Mouse (Mus musculus): ENCODE results near the gene Casc3.
A peak's percentile ranks its signal among the peaks of the same experiment; 100 is the strongest.

The Casc3 gene

GRCm38 (mm10) chr11:98773635-98774295 lies 30.9 kb upstream of the Casc3 start:
- DNase-seq (ENCODE audit: low read depth): peak; percentile 99

- DNase-seq (ENCODE audit: low read depth): no peak
Measured at GRCm38 (mm10) chr11:98774582-98775347, 29.9 kb upstream of the Casc3 start, which contains the start of gene Nr1d1. TSS of gene Nr1d1 (minus strand) at chr11:98775333.

- peak; percentile 100 for DNase-seq (ENCODE audit: low read depth)
Measured at GRCm38 (mm10) chr11:98775348-98776051, 29.2 kb upstream of the Casc3 start.

GRCm38 (mm10) chr11:98776052-98776764 lies 28.5 kb upstream of the Casc3 start:
- DNase-seq (ENCODE audit: low read depth): no peak

DNA sequence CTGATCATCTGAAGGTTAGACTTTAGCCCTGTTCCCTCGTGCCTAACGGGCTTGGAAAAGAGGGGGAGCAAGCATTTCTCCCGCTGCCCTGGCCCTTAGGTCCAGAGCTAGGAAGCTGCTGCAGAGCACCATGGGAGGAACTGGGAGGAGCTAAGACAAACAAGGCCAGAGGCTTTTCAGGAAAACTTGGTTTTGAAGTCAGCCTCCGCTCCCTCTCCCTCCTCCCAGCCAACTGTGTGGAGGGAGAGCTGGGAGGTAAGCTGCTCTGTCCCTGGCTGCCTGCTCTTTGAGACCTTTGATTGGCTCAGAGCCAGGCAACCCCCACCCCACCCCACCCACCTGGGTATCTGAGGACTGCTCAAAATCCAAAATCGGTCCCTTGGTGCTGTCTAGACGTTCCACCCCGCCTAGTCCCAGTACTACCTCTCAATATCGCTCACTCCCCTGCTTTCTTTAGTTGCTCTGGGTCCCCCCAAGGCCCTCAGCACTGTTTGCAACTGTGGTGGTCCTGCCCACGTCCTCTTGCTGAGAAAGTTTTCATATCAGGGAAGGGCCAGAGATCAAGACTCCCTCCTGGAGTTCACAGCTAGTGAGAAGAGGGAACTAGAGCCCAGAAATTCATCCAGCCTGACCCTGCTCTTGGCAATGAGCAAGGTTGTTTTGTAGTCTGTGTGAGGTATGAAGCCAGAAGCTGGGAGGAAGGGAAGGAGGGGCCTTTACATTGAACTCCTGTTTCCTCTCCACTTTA lies 27.7 kb upstream of the Casc3 start:
- DNase-seq (ENCODE audit: low read depth): no peak

- no peak for DNase-seq (ENCODE audit: low read depth)
Measured at GRCm38 (mm10) chr11:98777888-98778287, 26.8 kb upstream of the Casc3 start.

DNA sequence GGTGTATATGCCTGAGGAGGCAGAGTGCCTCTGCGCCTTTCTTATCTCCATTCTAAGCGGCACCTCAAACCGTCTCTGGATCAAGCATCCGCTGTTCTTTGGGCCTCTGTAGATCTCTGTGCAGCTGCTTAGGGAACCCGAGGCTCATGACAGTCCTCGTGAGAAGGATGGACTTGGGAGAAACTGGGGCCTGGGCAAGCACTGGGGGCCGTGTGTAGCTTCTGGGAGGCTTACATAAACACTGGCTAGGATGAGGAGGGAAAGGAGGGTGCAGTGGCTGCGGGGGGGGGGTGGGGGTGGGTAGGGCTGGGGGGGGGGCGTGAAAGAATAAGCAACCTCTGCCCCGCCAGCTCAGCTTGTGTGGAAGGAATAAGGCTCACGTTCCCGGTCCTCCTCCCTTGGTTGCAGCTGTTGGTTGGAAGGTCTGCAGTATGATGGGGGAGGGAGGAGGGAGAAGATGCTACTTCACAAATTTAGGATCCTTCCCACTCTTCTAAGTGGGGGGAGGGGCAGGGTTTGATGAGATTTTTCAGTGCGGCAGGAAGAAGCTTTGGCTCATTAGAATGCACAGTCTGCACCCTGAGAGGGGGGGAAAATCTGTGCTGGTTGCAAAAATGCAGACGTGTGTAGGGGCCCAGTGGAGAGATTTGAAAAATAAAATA lies 22.7 kb upstream of the Casc3 start:
- no peak for DNase-seq (ENCODE audit: low read depth)

DNA sequence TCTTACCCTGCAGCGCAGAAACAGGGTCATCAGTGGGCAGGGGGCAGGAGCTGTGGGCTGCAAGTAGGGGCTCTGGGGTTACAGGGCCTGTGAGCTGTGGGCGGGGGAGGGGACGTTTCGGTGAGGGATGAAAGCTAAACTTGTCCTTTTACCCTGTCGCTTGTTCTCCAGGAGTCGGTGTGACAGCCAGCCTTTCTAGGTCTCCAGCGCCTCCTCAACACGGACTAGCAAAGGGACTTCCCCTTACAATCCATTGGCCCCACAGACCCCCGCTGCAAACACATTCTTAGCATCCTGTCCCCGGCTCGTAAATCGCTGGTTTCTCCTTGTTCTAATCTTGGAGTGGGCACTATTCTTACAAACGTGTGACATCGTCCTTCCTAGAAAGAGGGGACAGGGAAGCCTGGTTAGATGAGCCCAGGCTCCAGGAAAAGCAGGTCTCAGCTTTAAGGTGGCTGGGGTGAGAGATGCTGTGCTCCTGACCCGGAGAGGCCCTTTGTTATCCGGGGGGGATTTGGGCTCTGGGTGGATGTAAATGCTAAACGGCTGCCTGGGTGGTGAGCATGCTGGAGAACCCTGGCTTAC lies 22.0 kb upstream of the Casc3 start:
- no peak for DNase-seq (ENCODE audit: low read depth)

DNA sequence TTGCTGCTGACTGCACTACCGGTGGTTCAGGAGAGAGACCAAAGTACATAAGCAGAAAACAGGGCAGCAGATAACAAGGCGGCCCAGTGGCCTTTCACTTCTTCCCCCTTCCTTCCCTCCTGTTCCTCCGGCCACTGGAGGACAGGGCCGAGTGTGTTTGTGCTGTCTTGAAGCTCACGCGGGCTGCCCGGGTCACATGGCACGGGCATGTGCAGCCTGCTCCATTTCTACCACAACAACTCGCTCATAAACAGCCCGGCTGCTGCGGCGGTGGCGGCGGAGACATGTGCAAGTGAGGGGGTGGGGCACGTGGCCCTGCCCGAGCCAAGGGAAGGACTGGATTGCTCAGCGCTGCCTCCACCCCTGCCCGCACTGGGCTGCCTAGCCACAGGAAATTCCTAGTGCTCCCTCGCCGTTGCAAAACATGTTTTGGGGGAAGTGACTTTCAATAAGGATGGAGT lies 21.4 kb upstream of the Casc3 start:
- peak; percentile 97 for DNase-seq (ENCODE audit: low read depth)

DNA sequence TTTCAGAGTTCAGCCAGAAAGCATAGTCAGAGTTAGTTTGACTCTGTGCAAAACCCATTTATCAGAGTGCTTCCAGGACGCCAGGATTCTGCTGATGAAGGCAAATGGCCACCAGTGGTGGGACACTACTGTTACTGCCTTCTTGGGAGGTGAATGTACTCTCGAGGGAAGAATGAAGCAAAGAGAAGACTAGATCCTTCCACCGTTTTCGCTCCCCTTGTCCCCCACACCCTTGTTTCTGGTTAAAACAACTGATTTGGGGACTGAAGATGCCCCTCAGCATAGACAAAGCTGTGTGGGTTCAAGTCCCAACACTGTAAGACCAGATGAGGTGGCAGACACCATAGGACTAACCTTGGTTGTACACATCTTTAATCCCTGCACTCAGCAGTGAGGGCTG lies 20.6 kb upstream of the Casc3 start:
- DNase-seq (ENCODE audit: low read depth): no peak

GRCm38 (mm10) chr11:98785214-98785613 lies 19.5 kb upstream of the Casc3 start:
- DNase-seq (ENCODE audit: low read depth): no peak

DNA sequence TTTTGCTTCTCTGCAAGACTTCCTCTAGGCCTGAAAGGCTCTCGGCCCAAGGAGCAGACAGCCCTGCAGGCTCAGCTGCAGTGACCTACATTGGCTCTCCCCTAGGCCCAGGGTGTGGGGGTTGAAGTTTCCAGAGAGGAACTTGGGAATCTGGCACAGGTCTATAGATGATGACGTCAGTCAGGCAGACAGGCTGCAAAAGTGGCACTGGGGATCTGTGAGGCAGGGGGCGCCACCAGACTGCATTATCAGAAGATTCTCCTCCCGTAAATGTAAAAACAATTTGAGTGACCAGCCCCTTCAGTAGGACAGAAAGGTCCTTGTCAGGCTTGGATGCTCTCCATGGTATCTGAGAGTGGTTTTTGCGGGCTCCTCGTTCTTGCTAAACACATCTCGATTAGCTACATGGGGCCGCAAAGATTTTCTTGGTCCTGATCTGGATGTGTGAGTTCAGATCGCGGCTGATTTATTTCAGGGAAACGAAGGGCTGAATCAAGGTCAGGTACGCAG lies 18.9 kb upstream of the Casc3 start:
- DNase-seq (ENCODE audit: low read depth): peak; percentile 88

DNA sequence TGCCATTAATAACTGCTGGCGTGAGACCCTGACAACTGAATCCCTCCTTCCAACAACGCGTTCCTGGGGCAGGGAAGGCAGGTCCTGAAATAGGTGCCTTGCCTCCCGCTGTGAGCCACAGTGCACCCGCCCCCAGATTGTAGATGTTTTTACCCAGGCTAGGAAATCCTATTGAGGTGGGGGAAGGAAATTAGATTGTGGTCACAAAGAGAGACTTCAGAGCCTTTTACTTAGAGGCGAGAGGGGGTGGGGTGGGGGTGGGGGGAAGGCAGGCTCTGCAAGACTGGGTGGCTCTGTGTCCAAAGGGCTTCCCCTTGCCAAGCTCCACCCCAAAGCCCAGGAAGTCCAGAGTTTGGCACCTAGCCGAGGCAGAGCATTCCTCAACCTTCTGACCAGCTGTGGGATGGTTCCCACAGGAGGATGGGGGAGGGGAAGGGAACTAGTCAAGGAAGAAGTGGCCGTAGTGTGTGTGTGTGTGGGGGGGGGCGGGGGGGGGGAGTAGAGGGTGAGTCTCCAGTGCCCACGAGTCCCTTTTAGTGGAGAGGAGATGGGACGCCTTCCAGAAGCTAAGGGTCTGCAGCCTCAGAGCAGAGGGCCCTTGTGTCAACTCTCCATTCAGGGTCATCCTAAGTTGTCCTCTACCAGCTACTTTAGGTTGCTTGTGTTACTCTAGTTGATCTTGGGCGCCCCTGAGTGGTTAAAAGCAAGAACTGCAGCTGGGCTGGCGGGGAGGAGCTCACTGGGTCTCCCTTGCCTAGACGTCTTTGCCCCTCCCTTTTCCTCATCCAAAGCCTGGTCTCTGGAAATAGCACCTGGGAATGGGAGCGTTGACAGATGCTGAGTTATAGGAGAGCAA lies 18.1 kb upstream of the Casc3 start:
- DNase-seq (ENCODE audit: low read depth): peak; percentile 89

DNA sequence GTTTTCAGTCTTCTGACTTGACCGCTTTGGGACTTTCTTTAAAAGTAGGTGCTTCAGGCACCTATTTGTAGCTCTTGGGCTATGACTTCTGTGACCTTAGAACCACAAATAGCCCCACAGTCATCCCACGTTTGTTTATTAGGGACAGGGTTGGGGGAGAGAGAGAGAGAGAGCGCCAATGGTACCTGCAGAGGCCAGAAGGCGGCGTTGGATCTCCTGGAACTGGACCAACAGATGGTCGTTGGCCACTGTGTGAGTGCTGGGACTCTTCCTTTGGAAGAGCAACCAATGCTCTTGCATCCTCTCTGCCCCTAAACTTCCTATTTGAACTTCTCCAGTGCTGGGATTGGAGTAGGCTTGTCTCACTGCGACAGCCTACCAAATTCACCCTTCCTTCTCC lies 17.5 kb upstream of the Casc3 start:
- DNase-seq (ENCODE audit: low read depth): no peak

DNA sequence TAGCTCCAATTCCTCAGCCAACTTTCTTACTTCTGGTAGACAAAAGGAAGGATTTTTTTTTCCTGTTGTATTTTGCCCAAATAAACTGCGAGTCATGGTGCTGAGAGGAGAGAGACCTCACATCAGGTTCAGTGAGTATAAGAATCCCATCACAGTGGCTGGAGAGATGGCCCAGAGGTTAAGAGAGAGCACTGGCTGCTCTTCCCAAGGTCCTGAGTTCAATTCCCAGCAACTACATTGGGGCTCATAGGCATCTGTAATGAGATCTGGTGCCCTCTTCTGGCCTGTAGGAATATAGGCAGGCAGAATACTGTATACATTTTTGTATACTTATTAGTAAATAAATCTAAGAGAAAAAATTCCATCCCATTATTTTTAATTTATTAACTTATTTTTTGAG lies 17.0 kb upstream of the Casc3 start:
- no peak for DNase-seq (ENCODE audit: low read depth)

DNA sequence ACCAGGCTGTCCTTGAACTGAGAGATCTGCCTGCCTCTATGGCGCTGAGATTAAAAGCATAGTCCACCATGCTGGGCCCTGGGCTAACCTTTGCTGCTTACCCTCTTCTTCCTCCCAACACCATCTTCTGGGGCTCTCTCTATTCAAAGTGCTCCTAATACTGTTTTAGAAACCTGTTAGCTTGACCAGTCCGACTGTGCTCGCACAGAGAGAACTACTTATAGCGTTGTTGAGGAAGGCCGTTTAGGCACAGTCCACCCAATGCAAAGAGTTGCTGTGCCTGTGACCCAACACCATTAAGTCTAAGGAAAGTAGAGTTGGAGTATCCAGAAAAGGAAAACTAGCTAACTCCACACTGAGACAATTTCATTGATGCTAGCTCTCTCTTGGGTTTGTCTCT lies 16.6 kb upstream of the Casc3 start:
- no peak for DNase-seq (ENCODE audit: low read depth)

- DNase-seq (ENCODE audit: low read depth): peak; percentile 98
Measured at GRCm38 (mm10) chr11:98788550-98789218, 16.0 kb upstream of the Casc3 start.

DNA sequence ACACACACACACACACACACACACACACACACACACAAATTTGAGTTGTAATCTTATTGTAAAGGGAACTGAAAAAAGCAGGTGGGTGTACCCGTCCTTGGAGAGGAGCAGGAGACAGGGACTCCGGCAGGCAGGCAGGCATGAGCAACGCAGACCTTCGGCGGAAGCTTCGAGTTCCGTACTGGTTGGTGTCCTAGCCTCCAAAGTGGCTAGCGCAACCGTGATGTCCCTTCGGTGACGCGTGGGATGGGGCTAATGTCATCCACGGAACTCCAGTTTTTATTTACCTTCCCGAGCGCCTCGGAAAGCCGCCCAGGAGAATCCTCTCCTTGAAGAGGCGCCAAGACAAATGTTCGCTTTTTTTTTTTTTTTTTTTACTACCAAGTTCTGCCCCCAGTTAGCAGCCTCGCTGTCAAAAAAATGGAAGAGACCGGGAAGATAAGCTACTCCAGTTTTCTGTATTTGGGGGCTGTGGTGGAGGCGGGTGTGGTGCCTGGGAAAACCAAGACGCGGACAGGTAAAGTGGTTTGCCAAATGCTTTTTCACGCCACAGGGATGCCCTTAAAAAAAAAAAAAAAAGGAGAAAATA lies 15.4 kb upstream of the Casc3 start:
- DNase-seq (ENCODE audit: low read depth): no peak

Measured in fibroblast of lung, adult 2 months (primary cell).